Mouse (Mus musculus): ENCODE results near the gene Kcnf1.

Gene Kcnf1

GRCm38 (mm10) chr12:17157558-17157957 is 19.1 kb downstream of the Kcnf1 start:
- no peak for DNase-seq (ENCODE audit: low spot score)

- DNase-seq (ENCODE audit: low spot score), result no peak
These were observed 20.9 kb downstream of the Kcnf1 start for GRCm38 (mm10) chr12:17155781-17156180.

GRCm38 (mm10) chr12:17152840-17153239 is 23.8 kb downstream of the Kcnf1 start:
- no peak for DNase-seq (ENCODE audit: low spot score)

DNA sequence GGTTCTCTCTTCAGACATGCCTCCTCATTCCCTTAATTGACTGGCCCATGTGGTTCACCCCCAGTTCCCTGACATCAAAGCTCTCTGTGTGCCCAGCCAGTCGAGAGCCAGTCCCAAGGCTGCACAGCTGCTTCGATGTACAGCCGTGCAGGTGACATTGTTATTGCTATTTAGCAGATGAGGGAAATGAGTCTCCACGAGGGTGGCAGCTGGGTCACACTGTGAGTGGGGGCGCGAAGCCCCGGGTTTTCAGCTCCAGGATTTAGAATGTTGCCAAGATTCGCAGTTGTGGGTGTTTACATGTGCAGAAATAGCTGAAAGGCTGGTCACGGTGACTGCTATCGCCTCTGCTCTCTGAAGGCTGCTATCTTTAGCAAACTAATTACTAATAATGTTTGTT is 27.8 kb downstream of the Kcnf1 start:
- no peak for DNase-seq (ENCODE audit: low spot score)

GRCm38 (mm10) chr12:17141791-17142190 is 34.9 kb downstream of the Kcnf1 start:
- DNase-seq (ENCODE audit: low spot score), result no peak

DNA sequence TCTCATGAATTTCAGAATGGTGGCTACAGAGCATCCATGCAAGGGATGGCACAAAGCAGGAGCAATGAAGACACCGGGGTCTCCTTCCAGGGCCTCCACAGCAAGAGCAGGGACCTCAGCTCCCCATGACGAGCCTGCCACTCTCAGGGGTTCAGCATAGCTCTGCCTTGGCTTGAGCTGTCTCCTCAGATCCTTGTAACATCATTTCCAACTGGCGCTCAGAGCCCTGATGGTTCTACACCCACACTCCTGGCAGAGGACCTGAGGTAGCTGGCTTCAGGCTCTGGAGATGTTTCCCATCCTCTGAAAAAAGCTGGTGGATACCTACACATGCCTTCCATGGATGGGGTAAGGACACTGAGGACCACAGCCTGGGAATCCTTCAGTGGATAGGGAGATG is 36.3 kb downstream of the Kcnf1 start:
- peak; percentile 51 for DNase-seq (ENCODE audit: low spot score)

DNA sequence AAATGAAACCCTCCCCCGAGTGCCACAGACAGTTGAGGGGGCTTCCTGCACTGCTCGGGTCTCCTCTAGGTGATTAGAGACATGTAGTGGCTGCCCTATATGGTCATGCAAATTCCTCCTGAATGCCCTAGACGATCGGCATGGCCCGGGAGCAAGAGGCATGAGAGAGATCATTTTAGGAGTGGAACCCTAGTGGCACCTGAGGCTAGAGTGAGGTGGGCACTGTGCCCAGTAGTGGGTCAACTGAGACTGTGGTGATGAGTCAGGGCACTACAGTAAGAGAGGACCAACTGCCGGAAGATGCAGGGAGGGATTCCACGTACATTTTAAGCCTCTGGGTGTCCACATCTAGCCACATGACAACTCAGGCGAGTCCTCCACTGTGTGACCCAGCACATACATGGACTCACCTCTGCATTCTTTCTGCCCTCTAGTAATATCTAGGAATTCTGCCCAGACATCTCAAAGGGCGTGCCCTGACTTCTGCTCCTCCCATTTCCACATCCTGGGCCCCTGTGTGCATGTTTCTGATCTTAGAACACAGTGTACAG is 42.1 kb downstream of the Kcnf1 start:
- DNase-seq (ENCODE audit: low spot score), result no peak

- DNase-seq (ENCODE audit: low spot score), result no peak
These were observed 44.4 kb downstream of the Kcnf1 start for GRCm38 (mm10) chr12:17132243-17132642.

DNA sequence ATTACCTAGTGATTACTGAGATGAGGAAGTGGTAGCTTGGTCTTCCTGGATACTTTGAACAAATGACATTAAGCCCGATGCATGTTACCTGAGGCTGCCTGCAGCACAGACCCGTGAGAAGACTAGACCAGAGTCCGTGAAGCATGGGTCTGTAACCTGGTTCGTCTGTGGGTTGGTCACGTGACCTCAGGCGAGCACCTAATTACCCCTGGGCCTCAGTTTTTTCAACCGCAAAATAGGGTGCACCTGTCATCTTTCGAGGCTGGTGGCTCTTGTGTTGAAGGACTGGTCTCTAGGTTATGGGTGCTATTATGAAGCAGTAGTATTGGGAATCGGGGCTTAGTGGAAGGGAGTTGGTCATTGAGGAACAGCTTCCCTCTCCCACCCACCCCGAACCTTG is 45.1 kb downstream of the Kcnf1 start:
- no peak for DNase-seq (ENCODE audit: low spot score)

DNA sequence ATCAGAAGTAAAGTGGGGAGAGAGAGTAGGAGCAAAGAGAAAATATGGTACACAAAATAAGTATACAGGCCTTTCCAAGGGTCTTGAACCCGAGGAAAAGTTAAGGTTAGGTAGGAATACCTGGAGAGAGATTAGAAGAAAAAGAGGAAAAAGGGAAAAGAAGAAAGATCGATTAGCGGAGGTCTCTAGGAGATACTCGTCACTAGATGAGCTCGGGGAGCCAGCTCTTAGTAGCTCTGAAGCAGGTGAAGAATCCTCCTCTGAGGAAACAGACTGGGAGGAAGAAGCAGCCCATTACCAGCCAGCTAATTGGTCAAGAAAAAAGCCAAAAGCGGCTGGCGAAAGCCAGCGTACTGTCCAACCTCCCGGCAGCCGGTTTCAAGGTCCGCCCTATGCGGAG is 53.8 kb downstream of the Kcnf1 start:
- peak; percentile 16 for DNase-seq (ENCODE audit: low spot score)

Data from left cerebral cortex, adult 11 months (tissue).